Mouse (Mus musculus) embryonic fibroblast, embryonic 13.5 days (primary cell): Measurements from ENCODE around the gene Lce3f. TPM values are rescaled to one million over a fixed set of nuclear protein-coding genes. Genes with fewer than 3 reads are reported as not detected.
A peak's percentile ranks its signal among the peaks of the same experiment; 100 is the strongest.

ENCODE experiments used
- H3K27ac ChIP-seq: 2 replicates; pipeline ENCODE4 v1.5.1; 2012; ENCODE audit warnings: low read length, control low read depth, inconsistent platforms; ENCODE audit not compliant: insufficient read depth
- H3K4me1 ChIP-seq: 2 replicates; pipeline ENCODE4 v1.6.1; 2011; ENCODE audit warnings: low read length; ENCODE audit not compliant: control insufficient read depth, insufficient read depth
- H3K4me3 ChIP-seq: 2 replicates; pipeline ENCODE4 v1.5.1; 2011; ENCODE audit warnings: mild to moderate bottlenecking, control low read depth, low read length; ENCODE audit not compliant: insufficient read depth
- CTCF ChIP-seq: IDR thresholded peaks from 2 replicates; pipeline ENCODE4 v1.5.1; 2011; ENCODE audit warnings: mild to moderate bottlenecking, control low read depth, low read length, moderate library complexity, borderline replicate concordance; ENCODE audit not compliant: insufficient read depth
- POLR2A ChIP-seq: IDR thresholded peaks from 2 replicates; pipeline ENCODE4 v1.6.1; 2011; ENCODE audit warnings: low read depth, mild to moderate bottlenecking, control low read depth, low read length, moderate library complexity
- polyA plus RNA-seq: library from polyadenylated mRNA; stranded (reverse); fragments of >200 nt; gene quantifications from 2 replicates; pipeline ENCODE4 v1.2.4, GENCODE M21; 2011; ENCODE audit warnings: low read depth; ENCODE audit not compliant: missing spikeins, insufficient read length

Gene Lce3f
- polyA plus RNA-seq: not detected in 2 replicates

- no peak within 1 kb of the TSS for H3K27ac ChIP-seq
- H3K4me1 ChIP-seq: no peaks in the 10 kb centered on the region
- no peak within 1 kb of the TSS for H3K4me3 ChIP-seq
- TF ChIP-seq CTCF (no peak), POLR2A (no peak)
These were observed at the start of gene Lce3f for GRCm38 (mm10) chr3:92991926-92992325. TSS of gene Lce3f (plus strand) at chr3:92992226.

- TF ChIP-seq POLR2A: no peak
- TF ChIP-seq CTCF: no peak
- Histone ChIP-seq H3K4me1 (no peaks in the 10 kb centered on the region), H3K27ac (no peak within 1 kb of the TSS), H3K4me3 (no peak within 1 kb of the TSS)
These were observed 47.8 kb upstream of the Lce3f start, which contains the start of gene Lce3c for GRCm38 (mm10) chr3:92944186-92944585. TSS of gene Lce3c (plus strand) at chr3:92944486.

- Histone ChIP-seq H3K27ac (no peak within 1 kb of the TSS), H3K4me1 (no peaks in the 10 kb centered on the region), H3K4me3 (no peak within 1 kb of the TSS)
- TF ChIP-seq POLR2A: no peak
- TF ChIP-seq CTCF: no peak
These were observed 34.9 kb upstream of the Lce3f start, which contains the start of gene Lce3d for GRCm38 (mm10) chr3:92957090-92957489. TSS of gene Lce3d (plus strand) at chr3:92957390.

- H3K27ac ChIP-seq: no peak within 1 kb of the TSS
- H3K4me1 ChIP-seq: no peaks in the 10 kb centered on the region
- no peak within 1 kb of the TSS for H3K4me3 ChIP-seq
- TF ChIP-seq CTCF (no peak), POLR2A (no peak)
These were observed 25.3 kb upstream of the Lce3f start, which contains the start of gene Lce3e for GRCm38 (mm10) chr3:92966761-92967160. TSS of gene Lce3e (plus strand) at chr3:92967061.

DNA sequence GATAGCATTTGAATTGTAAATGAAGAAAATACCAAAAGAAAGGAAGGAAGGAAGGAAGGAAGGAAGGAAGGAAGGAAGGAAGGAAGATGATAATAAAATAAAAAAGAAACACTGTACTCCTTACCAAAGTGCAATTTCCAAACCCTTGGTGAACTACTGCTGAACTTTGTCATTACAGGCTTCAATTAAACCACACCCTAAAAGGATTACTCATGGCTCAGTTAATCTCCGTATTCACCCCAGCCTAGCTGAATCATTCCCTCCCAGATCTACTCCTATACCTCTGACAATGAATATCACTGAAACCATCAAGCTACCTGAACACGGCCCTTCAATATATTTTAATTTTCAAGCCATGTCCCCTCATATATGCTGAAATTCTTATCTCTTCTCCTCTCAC, 13.5 kb upstream of the Lce3f start:
- no peak for TF ChIP-seq POLR2A
- TF ChIP-seq CTCF: no peak
- Histone ChIP-seq H3K27ac (no peak overlapping the region), H3K4me1 (peaks cover 6% of the 10 kb centered on the region), H3K4me3 (no peak overlapping the region)

GRCm38 (mm10) chr3:92998691-92999090, 6.7 kb downstream of the Lce3f start:
- no peak overlapping the region for H3K27ac ChIP-seq
- H3K4me3 ChIP-seq: no peak overlapping the region
- TF ChIP-seq POLR2A (no peak), CTCF (peak; percentile 78)
- no peaks in the 10 kb centered on the region for H3K4me1 ChIP-seq

DNA sequence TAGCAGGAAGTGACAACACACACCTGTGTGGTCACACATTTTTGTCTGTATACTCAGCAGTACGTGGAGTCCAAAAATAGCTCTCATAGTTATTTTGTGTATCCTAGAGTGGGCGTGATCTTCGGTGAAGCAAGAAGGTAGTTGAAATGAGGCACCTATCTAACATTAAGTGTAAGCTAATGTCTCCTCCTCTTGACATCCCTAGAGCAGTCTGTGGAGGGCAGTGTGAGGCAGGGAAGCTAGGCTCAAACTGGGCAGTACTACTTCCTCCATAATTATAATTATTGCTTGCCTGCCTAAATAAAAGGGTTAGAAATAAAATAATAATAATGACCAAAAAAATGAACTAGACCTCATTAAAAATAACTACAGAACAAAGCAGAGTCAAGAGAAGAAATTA, 8.6 kb downstream of the Lce3f start:
- no peak overlapping the region for H3K4me3 ChIP-seq
- H3K4me1 ChIP-seq: no peaks in the 10 kb centered on the region
- TF ChIP-seq CTCF: peak; percentile 50; the same call in 1 of the 2 replicates
- no peak for TF ChIP-seq POLR2A
- no peak overlapping the region for H3K27ac ChIP-seq

GRCm38 (mm10) chr3:93002843-93003242, 10.8 kb downstream of the Lce3f start:
- H3K4me3 ChIP-seq: no peak overlapping the region
- TF ChIP-seq CTCF (no peak), POLR2A (no peak)

GRCm38 (mm10) chr3:93014378-93014801, 22.4 kb downstream of the Lce3f start:
- Histone ChIP-seq H3K27ac (peak overlapping the region; percentile 43; the same call in 1 of the 2 replicates), H3K4me1 (peaks cover 9% of the 10 kb centered on the region; the same call in 1 of the 2 replicates), H3K4me3 (peak overlapping the region; percentile 13)
- TF ChIP-seq POLR2A (peak; percentile 30; the same call in 1 of the 2 replicates), CTCF (no peak)

More at GRCm38 (mm10) chr3:93002843-93003242, 10.8 kb downstream of the Lce3f start:
- Histone ChIP-seq H3K4me1 (no peaks in the 10 kb centered on the region), H3K27ac (no peak overlapping the region)

GRCm38 (mm10) chr3:93014871-93015270, 22.8 kb downstream of the Lce3f start:
- TF ChIP-seq POLR2A: no peak
- TF ChIP-seq CTCF: no peak
- H3K4me1 ChIP-seq: peaks cover 9% of the 10 kb centered on the region; the same call in 1 of the 2 replicates
- H3K4me3 ChIP-seq: no peak overlapping the region; the same call in 1 of the 2 replicates
- H3K27ac ChIP-seq: 0 out of 2 replicates have a peak overlapping the region, but pooled peaks have one; percentile 19

DNA sequence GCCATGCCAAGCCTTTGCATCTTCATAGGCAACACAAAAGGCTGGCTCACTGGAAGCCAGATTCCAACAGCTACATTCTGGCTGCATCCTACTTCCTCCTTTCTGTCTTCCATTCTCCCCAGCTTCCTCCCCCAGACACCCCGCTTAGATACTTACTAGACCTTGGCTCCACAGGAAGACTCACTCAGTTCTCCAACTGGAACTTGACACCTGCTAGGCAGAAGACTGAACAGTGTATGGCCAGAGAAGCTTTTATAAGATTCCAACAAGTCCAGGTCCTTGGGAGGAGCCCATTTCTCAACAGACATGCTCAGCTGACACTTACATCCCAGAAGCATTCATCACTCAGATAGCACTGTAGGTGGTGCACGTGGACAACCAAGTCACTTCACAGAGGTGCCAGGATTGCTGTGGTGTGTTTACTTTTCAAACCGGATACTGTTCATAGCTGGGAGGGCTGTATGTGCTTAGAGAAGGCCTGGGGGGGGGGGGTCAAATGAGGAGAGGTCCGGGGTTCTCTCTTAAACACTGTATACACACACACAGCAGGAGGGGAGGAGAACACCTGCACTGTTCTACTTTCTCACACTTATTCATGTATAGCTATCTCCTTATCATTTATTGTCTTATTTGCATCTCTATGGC, 23.6 kb downstream of the Lce3f start, which contains the start of gene Crct1:
Gene Crct1 (minus strand): TSS at position 228 of the 645 bp plus-strand sequence.
- H3K4me1 ChIP-seq: peaks cover 9% of the 10 kb centered on the region; the same call in 1 of the 2 replicates

More for the DNA sequence above, 23.6 kb downstream of the Lce3f start, which contains the start of gene Crct1:
- Histone ChIP-seq H3K4me3 (peak within 1 kb of the TSS; percentile 13; the same call in 1 of the 2 replicates), H3K27ac (0 out of 2 replicates have a peak within 1 kb of the TSS, but pooled peaks have one; percentile 19)
- TF ChIP-seq CTCF: no peak
- TF ChIP-seq POLR2A: no peak
